Mouse (Mus musculus): ENCODE data around the gene Il1f10. TPM values are rescaled to one million over a fixed set of nuclear protein-coding genes. Genes with fewer than 3 reads are reported as not detected.

Il1f10 gene
- not detected in 2 replicates for polyA plus RNA-seq (2012; rRNA removed)

DNA sequence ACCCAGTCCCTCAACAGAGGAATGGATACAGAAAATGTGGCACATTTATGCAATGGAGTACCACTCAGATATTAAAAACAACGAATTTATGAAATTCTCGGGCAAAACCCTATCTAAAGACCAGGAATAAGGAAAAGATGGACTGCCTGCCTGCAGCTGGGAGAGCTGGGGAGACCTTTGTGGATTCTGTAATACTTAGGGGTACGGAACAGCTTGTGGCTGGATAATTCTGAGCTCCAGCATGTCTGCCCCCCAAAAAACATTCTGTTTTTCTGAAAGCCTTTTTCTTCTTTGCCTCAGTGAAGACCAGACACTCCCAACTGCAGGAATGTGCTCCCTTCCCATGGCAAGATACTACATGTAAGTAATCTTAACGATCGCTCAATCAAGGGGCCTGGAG lies at the start of gene Il1f10:
Il1f10 (plus strand) TSS at position 301 of the 400 bp plus-strand sequence.
- Histone ChIP-seq H3K4me1 (ENCODE audit: control insufficient read depth, insufficient read depth, low read length) (no peaks in the 10 kb centered on the region), H3K27ac (ENCODE audit: control insufficient read depth, insufficient read depth, low read depth, low read length) (no peak within 1 kb of the TSS), H3K4me3 (ENCODE audit: control insufficient read depth, low read depth, low read length) (no peak within 1 kb of the TSS), H3K36me3 (ENCODE audit: control insufficient read depth, insufficient read depth, low read length) (no peaks in the 10 kb centered on the region), H3K27me3 (ENCODE audit: control insufficient read depth, insufficient read depth, low read length) (no peaks in the 10 kb centered on the region)
- TF ChIP-seq POLR2A (IDR thresholded peaks at IDR 0.05; ENCODE audit: control insufficient read depth, low read depth, low read length), result no peak
- TF ChIP-seq CTCF (IDR thresholded peaks at IDR 0.05; ENCODE audit: control insufficient read depth, insufficient read depth, insufficient replicate concordance, low read depth, low read length), result no peak

DNA sequence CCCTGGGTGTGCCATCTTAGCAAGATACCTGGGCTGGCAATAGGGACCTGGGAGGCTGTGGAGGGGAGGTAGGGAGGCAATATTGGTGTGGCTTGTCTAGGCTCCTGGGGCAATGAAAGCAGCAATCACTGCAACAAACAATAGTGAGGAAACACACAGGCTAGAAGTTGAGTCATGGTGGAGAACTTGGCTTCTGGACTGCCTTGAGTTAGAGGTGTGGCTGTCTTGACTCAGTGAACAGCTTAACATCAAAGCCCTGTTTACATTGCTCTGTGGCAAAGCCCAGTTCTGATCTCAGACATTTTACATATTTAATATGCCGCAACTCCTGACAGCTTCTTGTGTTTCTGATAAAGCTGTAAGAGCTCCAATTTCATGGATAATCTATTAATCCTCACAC lies 23.5 kb upstream of the Il1f10 start:
- Histone ChIP-seq H3K36me3 (ENCODE audit: control insufficient read depth, insufficient read depth, low read length) (no peaks in the 10 kb centered on the region), H3K4me1 (ENCODE audit: control insufficient read depth, insufficient read depth, low read length) (no peaks in the 10 kb centered on the region), H3K27ac (ENCODE audit: control insufficient read depth, insufficient read depth, low read depth, low read length) (no peak overlapping the region), H3K4me3 (ENCODE audit: control insufficient read depth, low read depth, low read length) (no peak overlapping the region), H3K27me3 (ENCODE audit: control insufficient read depth, insufficient read depth, low read length) (no peaks in the 10 kb centered on the region)
- TF ChIP-seq POLR2A (IDR thresholded peaks at IDR 0.05; ENCODE audit: control insufficient read depth, low read depth, low read length) (no peak), CTCF (IDR thresholded peaks at IDR 0.05; ENCODE audit: control insufficient read depth, insufficient read depth, insufficient replicate concordance, low read depth, low read length) (no peak)

DNA sequence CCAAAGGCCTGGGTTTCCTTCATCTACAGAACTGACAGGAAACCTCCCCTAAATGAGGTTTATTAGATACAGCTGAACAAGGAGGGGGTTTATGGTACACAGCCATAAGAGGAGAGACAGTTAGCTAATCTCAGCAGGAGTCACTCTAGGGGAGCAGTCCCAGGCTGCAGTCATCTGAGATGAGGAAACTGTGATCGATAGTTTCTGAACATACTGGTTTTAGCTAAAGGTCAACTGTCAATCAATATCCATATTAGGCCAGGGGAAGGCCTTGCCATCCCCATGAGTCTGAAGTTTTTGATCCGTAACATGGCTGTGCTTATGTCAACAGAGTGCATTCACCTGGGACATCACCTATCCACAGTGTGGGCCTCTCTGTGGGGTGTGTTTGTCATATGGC lies 17.4 kb upstream of the Il1f10 start:
- Histone ChIP-seq H3K36me3 (ENCODE audit: control insufficient read depth, insufficient read depth, low read length) (no peaks in the 10 kb centered on the region), H3K4me1 (ENCODE audit: control insufficient read depth, insufficient read depth, low read length) (no peaks in the 10 kb centered on the region), H3K27ac (ENCODE audit: control insufficient read depth, insufficient read depth, low read depth, low read length) (no peak overlapping the region), H3K4me3 (ENCODE audit: control insufficient read depth, low read depth, low read length) (no peak overlapping the region), H3K27me3 (ENCODE audit: control insufficient read depth, insufficient read depth, low read length) (no peaks in the 10 kb centered on the region)
- no peak for TF ChIP-seq CTCF (IDR thresholded peaks at IDR 0.05; ENCODE audit: control insufficient read depth, insufficient read depth, insufficient replicate concordance, low read depth, low read length)
- no peak for TF ChIP-seq POLR2A (IDR thresholded peaks at IDR 0.05; ENCODE audit: control insufficient read depth, low read depth, low read length)

DNA sequence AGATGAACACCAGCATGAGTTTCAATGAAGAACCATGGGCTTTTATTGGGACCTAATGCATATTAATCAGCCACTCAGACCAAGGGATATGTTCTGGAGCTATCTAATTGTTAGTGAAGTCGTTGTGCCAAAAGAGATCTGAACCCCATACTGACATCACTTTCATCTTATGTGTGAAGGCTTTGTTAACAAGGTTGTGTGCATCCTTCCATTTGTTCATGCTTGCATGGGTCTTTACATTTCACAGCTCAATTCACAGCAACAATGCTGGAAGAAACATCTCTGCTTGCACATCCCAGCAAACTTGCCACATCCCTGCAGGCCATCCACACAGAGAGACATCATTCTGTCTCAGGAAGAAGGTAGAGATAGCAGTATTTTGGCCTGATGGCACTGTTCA lies 15.8 kb upstream of the Il1f10 start:
- H3K36me3 ChIP-seq (ENCODE audit: control insufficient read depth, insufficient read depth, low read length), result no peaks in the 10 kb centered on the region
- no peaks in the 10 kb centered on the region for H3K4me1 ChIP-seq (ENCODE audit: control insufficient read depth, insufficient read depth, low read length)
- no peak overlapping the region for H3K27ac ChIP-seq (ENCODE audit: control insufficient read depth, insufficient read depth, low read depth, low read length)
- H3K27me3 ChIP-seq (ENCODE audit: control insufficient read depth, insufficient read depth, low read length), result no peaks in the 10 kb centered on the region
- TF ChIP-seq POLR2A (IDR thresholded peaks at IDR 0.05; ENCODE audit: control insufficient read depth, low read depth, low read length), result no peak
- TF ChIP-seq CTCF (IDR thresholded peaks at IDR 0.05; ENCODE audit: control insufficient read depth, insufficient read depth, insufficient replicate concordance, low read depth, low read length), result no peak
- no peak overlapping the region for H3K4me3 ChIP-seq (ENCODE audit: control insufficient read depth, low read depth, low read length)

DNA sequence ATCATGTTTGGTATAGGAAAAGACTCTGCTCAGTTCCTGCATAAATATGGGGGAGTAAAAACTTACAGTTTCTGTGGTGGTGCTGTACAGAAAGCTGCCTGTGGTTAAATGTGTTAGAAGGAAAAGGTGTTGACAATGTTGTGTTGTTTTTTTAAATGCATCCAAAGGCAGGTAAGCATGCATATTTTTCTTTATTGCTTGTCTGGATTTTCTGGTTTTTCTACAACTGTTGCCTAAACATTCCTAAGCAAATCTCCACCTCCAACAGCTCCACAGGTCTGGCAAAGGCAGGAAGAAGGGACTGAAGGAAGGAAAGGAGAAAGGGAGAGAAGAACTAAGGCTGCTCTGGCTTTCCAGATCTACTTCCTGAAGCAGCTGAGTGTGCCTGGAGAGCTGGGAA lies 14.3 kb upstream of the Il1f10 start, which contains the start of gene Il1f5:
Il1f5 (plus strand) TSS at position 301 of the 400 bp plus-strand sequence.
- no peaks in the 10 kb centered on the region for H3K4me1 ChIP-seq (ENCODE audit: control insufficient read depth, insufficient read depth, low read length)
- no peaks in the 10 kb centered on the region for H3K27me3 ChIP-seq (ENCODE audit: control insufficient read depth, insufficient read depth, low read length)
- no peak within 1 kb of the TSS for H3K4me3 ChIP-seq (ENCODE audit: control insufficient read depth, low read depth, low read length)
- TF ChIP-seq POLR2A (IDR thresholded peaks at IDR 0.05; ENCODE audit: control insufficient read depth, low read depth, low read length), result no peak
- no peak for TF ChIP-seq CTCF (IDR thresholded peaks at IDR 0.05; ENCODE audit: control insufficient read depth, insufficient read depth, insufficient replicate concordance, low read depth, low read length)
- H3K36me3 ChIP-seq (ENCODE audit: control insufficient read depth, insufficient read depth, low read length), result no peaks in the 10 kb centered on the region
- H3K27ac ChIP-seq (ENCODE audit: control insufficient read depth, insufficient read depth, low read depth, low read length), result no peak within 1 kb of the TSS

DNA sequence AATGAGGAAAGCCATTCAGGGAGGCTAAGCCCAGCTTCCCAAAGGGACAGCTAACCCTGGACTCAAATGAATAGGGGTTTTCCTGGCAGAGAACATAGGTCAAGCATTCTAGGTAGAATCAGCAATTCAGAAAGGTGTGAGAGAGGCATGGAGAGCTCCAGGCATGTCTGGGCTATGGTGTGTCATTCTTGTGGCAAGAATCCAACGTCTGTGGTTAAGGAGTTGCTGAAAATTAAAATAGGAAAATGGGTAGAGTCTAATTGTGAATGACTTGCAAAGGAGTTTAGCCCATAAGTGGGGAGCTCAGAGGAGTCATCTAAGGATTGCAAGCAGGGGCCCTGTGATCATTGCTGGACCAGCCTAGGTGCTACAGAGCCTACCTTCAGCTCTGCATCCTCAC lies 3.6 kb downstream of the Il1f10 start:
- Histone ChIP-seq H3K4me3 (ENCODE audit: control insufficient read depth, low read depth, low read length) (no peak overlapping the region), H3K27me3 (ENCODE audit: control insufficient read depth, insufficient read depth, low read length) (no peaks in the 10 kb centered on the region), H3K36me3 (ENCODE audit: control insufficient read depth, insufficient read depth, low read length) (no peaks in the 10 kb centered on the region), H3K27ac (ENCODE audit: control insufficient read depth, insufficient read depth, low read depth, low read length) (no peak overlapping the region), H3K4me1 (ENCODE audit: control insufficient read depth, insufficient read depth, low read length) (no peaks in the 10 kb centered on the region)
- no peak for TF ChIP-seq POLR2A (IDR thresholded peaks at IDR 0.05; ENCODE audit: control insufficient read depth, low read depth, low read length)
- no peak for TF ChIP-seq CTCF (IDR thresholded peaks at IDR 0.05; ENCODE audit: control insufficient read depth, insufficient read depth, insufficient replicate concordance, low read depth, low read length)

DNA sequence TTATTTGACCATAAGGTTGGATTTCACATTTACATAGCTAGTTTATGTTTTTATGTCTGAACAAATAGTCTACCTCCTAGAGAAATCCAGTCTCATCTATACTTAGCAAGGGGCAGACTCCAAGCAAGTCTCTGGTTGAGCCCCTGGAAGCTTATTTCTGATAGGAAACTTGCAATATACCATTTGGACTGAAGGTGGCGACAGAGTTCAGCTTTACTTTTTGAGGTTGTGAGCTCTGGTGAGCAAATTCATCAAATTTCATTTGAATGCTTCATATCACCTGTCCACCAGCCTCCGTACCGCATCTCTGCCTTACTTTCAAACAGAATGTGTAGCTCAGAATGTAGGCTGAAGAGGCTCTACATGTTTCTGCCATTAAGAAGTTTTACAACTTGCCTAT lies 5.8 kb downstream of the Il1f10 start:
- Histone ChIP-seq H3K27me3 (ENCODE audit: control insufficient read depth, insufficient read depth, low read length) (no peaks in the 10 kb centered on the region), H3K4me3 (ENCODE audit: control insufficient read depth, low read depth, low read length) (no peak overlapping the region)

More for the DNA sequence above, 5.8 kb downstream of the Il1f10 start:
- Histone ChIP-seq H3K4me1 (ENCODE audit: control insufficient read depth, insufficient read depth, low read length) (no peaks in the 10 kb centered on the region), H3K36me3 (ENCODE audit: control insufficient read depth, insufficient read depth, low read length) (no peaks in the 10 kb centered on the region), H3K27ac (ENCODE audit: control insufficient read depth, insufficient read depth, low read depth, low read length) (no peak overlapping the region)
- TF ChIP-seq POLR2A (IDR thresholded peaks at IDR 0.05; ENCODE audit: control insufficient read depth, low read depth, low read length) (no peak), CTCF (IDR thresholded peaks at IDR 0.05; ENCODE audit: control insufficient read depth, insufficient read depth, insufficient replicate concordance, low read depth, low read length) (peak; percentile 34; the same call in 1 of the 2 replicates)
